Mouse (Mus musculus) lung, embryonic 16.5 days (tissue): Measurements from ENCODE around the gene Havcr1. TPM values are rescaled to one million over a fixed set of nuclear protein-coding genes. Genes with fewer than 3 reads are reported as not detected.
"Not testable (repeated sequence)": the region's sequence is repeated elsewhere in the genome, so short reads cannot be mapped to it uniquely, and the experiment has no call there.

Experiments
- ATAC-seq: fragments of 200-750 bp; cut with Nextera tagmentation; 2 replicates; pipeline ENCODE4 v1.8.0; 2017; ENCODE audit warnings: low read depth, mild to moderate bottlenecking, moderate library complexity
- H3K27ac ChIP-seq: fragments of 300-500 bp; sonication (generic); 2 replicates; pipeline ENCODE4 v1.5.1; 2014; ENCODE audit warnings: mild to moderate bottlenecking, control low read depth, low read length
- H3K27me3 ChIP-seq: fragments of 300-500 bp; sonication (generic); 2 replicates; pipeline ENCODE4 v1.6.1; 2014; ENCODE audit warnings: low read depth, low read length, mixed read lengths; ENCODE audit not compliant: control insufficient read depth, insufficient read depth
- H3K36me3 ChIP-seq: fragments of 300-500 bp; sonication (generic); 2 replicates; pipeline ENCODE4 v1.6.1; 2014; ENCODE audit warnings: low read length; ENCODE audit not compliant: control insufficient read depth, insufficient read depth
- H3K4me1 ChIP-seq: fragments of 300-500 bp; sonication (generic); replicated peaks from 2 replicates; pipeline ENCODE4 v1.6.1; 2014; ENCODE audit warnings: low read length, mixed read lengths; ENCODE audit not compliant: control insufficient read depth, insufficient read depth
- H3K4me2 ChIP-seq: fragments of 300-500 bp; sonication (generic); 2 replicates; pipeline ENCODE4 v1.6.1; 2014; ENCODE audit warnings: low read depth, low read length, control low read depth
- H3K4me3 ChIP-seq: fragments of 300-500 bp; sonication (generic); 2 replicates; pipeline ENCODE4 v1.5.1; 2014; ENCODE audit warnings: mild to moderate bottlenecking, low read length, control low read depth
- H3K9ac ChIP-seq: fragments of 300-500 bp; sonication (generic); 2 replicates; pipeline ENCODE4 v1.6.1; 2014; ENCODE audit warnings: low read length, control low read depth
- H3K9me3 ChIP-seq: fragments of 300-500 bp; sonication (generic); 2 replicates; pipeline ENCODE4 v1.6.1; 2016; ENCODE audit warnings: low read length; ENCODE audit not compliant: control insufficient read depth
- WGBS: fragments of 180-500 bp; shearing (Covaris S2); extraction: QIAGEN DNeasy Blood & Tissue Kit; methylation state at CpG from one replicate; pipeline ENCODE4 v1.1.7; 2014; 5-methylcytosine and 5-hydroxymethylcytosine counted together
- polyA plus RNA-seq: library from polyadenylated mRNA; unstranded; fragments of >200 nt; fragmentation: Nextera tagmentation; extraction: Ambion mirVana; gene quantifications from 2 replicates; pipeline ENCODE4 v1.2.1, GENCODE M21; 2015

The Havcr1 gene
- 2.1 and 2.5 TPM in 2 replicates for polyA plus RNA-seq

GRCm38 (mm10) chr11:46735076-46735475 is at the start of gene Havcr1:
Havcr1 (plus strand) TSS chr11:46735080.
- not testable (repeated sequence) for H3K4me3 ChIP-seq, H3K4me2 ChIP-seq, H3K4me1 ChIP-seq, H3K9ac ChIP-seq, H3K27me3 ChIP-seq, H3K27ac ChIP-seq, H3K36me3 ChIP-seq, H3K9me3 ChIP-seq
- 92% methylated on average over 1 of the region's 1 CpGs for WGBS
- ATAC-seq = peak; percentile 7; the same call in 1 of the 2 replicates

- Histone ChIP-seq H3K9ac (no peak overlapping the region), H3K27me3 (no peaks in the 10 kb centered on the region), H3K27ac (no peak overlapping the region), H3K4me2 (no peak overlapping the region), H3K9me3 (no peaks in the 10 kb centered on the region), H3K36me3 (no peaks in the 10 kb centered on the region), H3K4me3 (no peak overlapping the region), H3K4me1 (no peaks in the 10 kb centered on the region)
- WGBS = 64% methylated on average over 2 of the region's 2 CpGs
- no peak for ATAC-seq
Measured at GRCm38 (mm10) chr11:46690136-46690535, 44.7 kb upstream of the Havcr1 start.

- H3K4me2 ChIP-seq, H3K9ac ChIP-seq, H3K27me3 ChIP-seq, H3K4me3 ChIP-seq, H3K36me3 ChIP-seq, H3K9me3 ChIP-seq, H3K4me1 ChIP-seq, ATAC-seq, H3K27ac ChIP-seq: not testable (repeated sequence)
- WGBS = 75% methylated on average over 2 of the region's 2 CpGs
Measured at GRCm38 (mm10) chr11:46695849-46696248, 39.0 kb upstream of the Havcr1 start.

- Histone ChIP-seq H3K36me3 (no peaks in the 10 kb centered on the region), H3K4me1 (no peaks in the 10 kb centered on the region), H3K4me2 (no peak overlapping the region), H3K9me3 (no peaks in the 10 kb centered on the region), H3K9ac (no peak overlapping the region), H3K27ac (no peak overlapping the region), H3K4me3 (no peak overlapping the region), H3K27me3 (no peaks in the 10 kb centered on the region)
- WGBS = 73% methylated on average over 5 of the region's 5 CpGs
- no peak for ATAC-seq
Measured at GRCm38 (mm10) chr11:46697433-46698277, 37.2 kb upstream of the Havcr1 start.

GRCm38 (mm10) chr11:46698278-46698655 is 36.6 kb upstream of the Havcr1 start:
- no peaks in the 10 kb centered on the region for H3K4me1 ChIP-seq
- H3K27me3 ChIP-seq = no peaks in the 10 kb centered on the region
- WGBS = 82% methylated on average over 6 of the region's 6 CpGs
- H3K4me3 ChIP-seq = no peak overlapping the region
- ATAC-seq = no peak
- no peaks in the 10 kb centered on the region for H3K9me3 ChIP-seq
- H3K36me3 ChIP-seq = no peaks in the 10 kb centered on the region
- no peak overlapping the region for H3K27ac ChIP-seq
- no peak overlapping the region for H3K4me2 ChIP-seq
- no peak overlapping the region for H3K9ac ChIP-seq

- Histone ChIP-seq H3K9ac (no peak overlapping the region), H3K27me3 (no peaks in the 10 kb centered on the region), H3K27ac (no peak overlapping the region), H3K4me2 (no peak overlapping the region), H3K4me1 (no peaks in the 10 kb centered on the region), H3K36me3 (no peaks in the 10 kb centered on the region), H3K9me3 (no peaks in the 10 kb centered on the region), H3K4me3 (no peak overlapping the region)
- ATAC-seq = no peak
- WGBS = 69% methylated on average over 5 of the region's 5 CpGs
Measured at GRCm38 (mm10) chr11:46698830-46699229, 36.0 kb upstream of the Havcr1 start.

- Histone ChIP-seq H3K4me3 (no peak within 1 kb of the TSS), H3K27me3 (no peaks in the 10 kb centered on the region), H3K36me3 (no peaks in the 10 kb centered on the region), H3K27ac (no peak within 1 kb of the TSS), H3K9ac (no peak within 1 kb of the TSS), H3K4me1 (no peaks in the 10 kb centered on the region), H3K9me3 (no peaks in the 10 kb centered on the region), H3K4me2 (no peak within 1 kb of the TSS)
- 71% methylated on average over 6 of the region's 6 CpGs for WGBS
- ATAC-seq = no peak
Measured at GRCm38 (mm10) chr11:46706664-46707356, 28.1 kb upstream of the Havcr1 start, which contains the start of gene Timd2. Timd2 (minus strand) TSS chr11:46707061.

GRCm38 (mm10) chr11:46731541-46732070 is 3.3 kb upstream of the Havcr1 start:
- no peak for ATAC-seq
- Histone ChIP-seq H3K4me2 (no peak overlapping the region), H3K9me3 (no peaks in the 10 kb centered on the region), H3K27me3 (no peaks in the 10 kb centered on the region), H3K9ac (no peak overlapping the region), H3K4me1 (no peaks in the 10 kb centered on the region), H3K4me3 (no peak overlapping the region), H3K27ac (no peak overlapping the region), H3K36me3 (no peaks in the 10 kb centered on the region)
- 80% methylated on average over 11 of the region's 11 CpGs for WGBS

- no peaks in the 10 kb centered on the region for H3K27me3 ChIP-seq
- no peak overlapping the region for H3K27ac ChIP-seq
- H3K4me1 ChIP-seq = no peaks in the 10 kb centered on the region
- no peak overlapping the region for H3K4me2 ChIP-seq
- no peaks in the 10 kb centered on the region for H3K9me3 ChIP-seq
- ATAC-seq = no peak
- 57% methylated on average over 6 of the region's 6 CpGs for WGBS
- no peak overlapping the region for H3K9ac ChIP-seq
- no peak overlapping the region for H3K4me3 ChIP-seq
- H3K36me3 ChIP-seq = no peaks in the 10 kb centered on the region
Measured at GRCm38 (mm10) chr11:46733242-46733789, 1.6 kb upstream of the Havcr1 start.
